Mouse (Mus musculus): ENCODE measurements around the gene Rab15. TPM values are rescaled to one million over a fixed set of nuclear protein-coding genes. Genes with fewer than 3 reads are reported as not detected.
A peak's percentile ranks its signal among the peaks of the same experiment; 100 is the strongest.
"Not testable (repeated sequence)": the region's sequence is repeated elsewhere in the genome, so short reads cannot be mapped to it uniquely, and the experiment has no call there.

The Rab15 gene
- total RNA-seq, 2 experiments from 2014 or later: 1.8 to 4.0 TPM

GRCm38 (mm10) chr12:76819816-76820215 is 2.9 kb downstream of the Rab15 start:
- DNase-seq: no peak

DNA sequence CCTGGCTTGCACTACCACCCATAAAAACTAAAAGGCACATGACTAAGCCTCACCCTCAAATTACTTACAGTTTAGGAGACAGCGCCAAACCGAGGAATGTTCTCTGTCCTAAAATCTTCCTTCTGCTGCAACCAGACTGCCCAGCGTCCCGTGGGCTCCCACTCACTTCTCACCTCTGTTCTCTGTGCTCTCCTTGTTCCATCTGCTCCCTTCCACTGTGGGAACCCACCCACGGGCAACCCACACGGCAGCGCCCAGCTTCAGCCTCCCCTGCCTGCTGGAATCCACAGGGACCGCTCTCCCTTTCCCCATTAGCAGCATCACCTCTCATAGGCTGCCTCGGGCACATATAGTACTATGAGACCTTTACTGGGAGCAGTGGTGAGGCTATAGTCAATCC is 3.8 kb downstream of the Rab15 start:
- DNase-seq: no peak

- no peak for DNase-seq
Observed at GRCm38 (mm10) chr12:76818120-76818519, 4.6 kb downstream of the Rab15 start.

GRCm38 (mm10) chr12:76817176-76817575 is 5.5 kb downstream of the Rab15 start:
- DNase-seq: no peak

DNA sequence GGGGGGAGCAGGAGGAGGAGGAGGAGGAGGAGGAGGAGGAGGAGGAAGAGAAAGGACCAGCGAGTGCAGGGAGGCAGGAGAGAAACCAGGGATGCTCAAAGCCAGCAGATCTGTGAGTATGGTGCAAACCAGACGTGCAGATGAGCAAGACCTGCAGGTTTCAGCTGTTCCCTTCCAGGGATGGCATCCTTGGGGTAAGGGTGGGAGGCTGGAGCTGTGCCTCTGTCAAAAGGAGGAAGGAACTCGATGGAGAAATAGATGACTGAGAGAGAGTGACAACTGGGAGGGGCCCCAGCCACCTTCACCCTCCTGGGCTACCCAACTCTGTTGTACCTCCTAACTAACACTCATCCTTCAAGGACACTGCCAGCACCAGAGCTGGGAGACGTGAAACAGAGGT is 6.0 kb downstream of the Rab15 start:
- DNase-seq: no peak

- no peak for DNase-seq
Observed at GRCm38 (mm10) chr12:76814120-76814519, 8.6 kb downstream of the Rab15 start.

DNA sequence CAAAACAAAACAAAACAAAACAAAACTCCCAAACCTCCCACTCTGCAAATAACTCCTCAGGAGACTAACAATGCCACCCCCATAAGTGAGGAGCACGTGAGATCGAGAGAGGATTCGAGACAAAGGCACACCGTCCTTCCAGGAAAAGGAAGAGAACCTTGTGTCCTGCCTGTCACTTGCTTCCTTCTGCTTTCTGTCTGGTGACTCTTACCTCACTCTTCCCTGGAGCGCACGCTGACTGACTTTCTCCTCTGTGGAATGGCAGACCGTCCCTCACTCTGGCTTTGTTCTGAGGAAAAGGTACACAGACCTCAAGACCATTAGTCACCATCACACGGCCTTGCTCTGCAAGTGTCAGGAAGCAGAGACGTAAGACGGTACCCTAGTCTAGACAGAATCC is 9.2 kb downstream of the Rab15 start:
- no peak for DNase-seq

GRCm38 (mm10) chr12:76811006-76811405 is 11.7 kb downstream of the Rab15 start:
- no peak for DNase-seq

GRCm38 (mm10) chr12:76810491-76810890 is 12.2 kb downstream of the Rab15 start:
- DNase-seq: no peak

- no peak for DNase-seq
Observed at GRCm38 (mm10) chr12:76807796-76808195, 14.9 kb downstream of the Rab15 start.

- peak; percentile 52 to 63 for DNase-seq
Observed at GRCm38 (mm10) chr12:76805056-76805811, 17.5 kb downstream of the Rab15 start.

DNA sequence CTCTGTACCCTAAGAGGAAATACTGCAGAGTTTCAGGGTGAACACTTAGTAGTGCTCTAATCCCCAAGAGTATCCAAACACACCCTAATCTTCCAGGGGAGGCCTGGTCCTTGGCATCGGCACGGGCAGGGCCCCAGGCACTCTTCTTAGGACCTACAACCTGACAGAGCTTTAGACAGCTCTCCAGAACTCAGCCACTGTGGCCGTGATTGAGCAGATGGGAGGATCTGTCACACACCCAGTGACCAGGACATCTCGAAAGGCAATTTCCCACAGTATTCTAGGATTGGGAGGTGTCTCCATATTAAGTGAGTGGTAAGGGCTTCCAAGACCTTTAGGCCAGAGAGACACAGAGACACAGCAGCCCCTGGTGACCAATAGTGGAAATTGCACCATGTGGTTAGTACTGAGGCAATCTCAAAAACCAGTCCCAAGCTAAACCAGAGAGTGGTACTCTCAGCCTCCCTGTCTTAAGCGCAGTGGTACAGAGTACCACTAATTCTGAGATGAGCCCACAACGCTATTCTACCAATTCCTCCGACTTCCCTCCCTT is 18.9 kb downstream of the Rab15 start:
- DNase-seq: peak; percentile 60 to 70

DNA sequence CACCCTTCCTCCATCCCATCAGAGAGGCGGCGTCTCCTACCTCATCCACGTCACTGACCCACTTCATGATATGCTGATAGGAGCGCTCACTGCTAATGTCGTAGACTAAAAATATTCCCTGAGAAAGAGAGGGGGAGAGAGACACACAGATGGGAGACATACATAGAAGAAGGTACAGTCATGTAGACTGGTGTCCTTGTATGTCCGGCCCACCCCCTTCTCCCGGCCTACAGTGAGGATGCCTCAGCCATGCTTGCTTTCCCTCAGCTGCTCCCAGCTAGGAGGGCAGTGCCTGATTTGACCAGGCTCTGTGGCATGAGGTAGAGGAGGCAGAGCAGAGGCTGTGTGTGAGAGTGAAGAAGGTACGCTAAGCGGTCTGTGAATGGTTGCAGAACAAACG is 19.7 kb downstream of the Rab15 start:
- no peak for DNase-seq

DNA sequence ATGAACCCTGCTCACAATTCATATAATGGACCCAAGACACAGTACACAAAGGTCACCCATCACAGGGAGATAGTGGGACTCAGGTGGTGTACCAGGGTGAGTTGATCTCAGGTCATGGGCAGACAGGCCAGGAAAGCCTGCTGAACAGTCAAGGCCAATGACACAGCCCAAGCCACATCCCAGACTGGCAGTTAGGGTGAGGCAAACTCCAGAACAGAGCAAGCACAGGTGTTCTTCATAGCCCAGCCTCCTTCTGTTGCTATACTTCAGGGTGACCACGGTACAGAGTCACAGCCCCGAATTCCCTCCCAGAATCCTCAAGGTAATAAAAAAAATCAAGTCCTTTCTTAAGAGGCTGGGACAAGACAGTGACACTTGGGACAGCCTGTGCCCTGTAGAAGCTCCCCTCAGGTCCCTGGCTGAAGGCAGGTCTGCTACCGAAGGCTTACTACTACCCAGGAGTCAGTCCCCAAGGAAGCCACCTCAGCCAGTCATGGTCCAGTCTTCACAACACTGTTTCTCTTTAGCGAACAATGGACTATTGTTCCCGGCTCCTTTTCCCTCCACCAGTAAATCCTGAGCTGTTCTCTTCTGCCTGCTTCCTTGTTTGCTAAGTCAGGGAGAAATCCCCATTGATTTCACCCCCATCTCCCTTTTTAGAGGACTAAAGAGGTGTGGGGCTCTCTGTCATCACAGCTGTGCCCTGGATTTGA is 24.5 kb downstream of the Rab15 start:
- DNase-seq: no peak

- DNase-seq: no peak
Observed at GRCm38 (mm10) chr12:76796938-76797539, 25.7 kb downstream of the Rab15 start.

- DNase-seq: no peak
Observed at GRCm38 (mm10) chr12:76795350-76795749, 27.4 kb downstream of the Rab15 start, which contains the start of gene Gpx2. Gpx2 (minus strand) TSS chr12:76795554.

DNA sequence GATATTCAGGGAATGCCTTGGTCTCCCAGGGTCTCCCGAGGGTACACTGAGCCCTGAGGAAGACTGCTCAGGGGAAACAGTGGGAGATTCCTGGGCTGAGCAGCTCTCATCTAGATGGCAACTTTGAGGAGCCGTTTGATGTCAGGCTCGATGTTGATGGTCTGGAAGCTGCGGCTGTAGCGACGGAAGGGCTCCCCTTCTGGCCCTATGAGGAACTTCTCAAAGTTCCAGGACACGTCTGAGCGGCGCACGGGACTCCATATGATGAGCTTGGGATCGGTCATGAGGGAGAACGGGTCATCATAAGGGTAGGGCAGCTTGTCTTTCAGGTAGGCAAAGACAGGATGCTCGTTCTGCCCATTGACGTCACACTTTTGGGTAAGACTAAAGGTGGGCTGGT is 30.2 kb downstream of the Rab15 start:
- not testable (repeated sequence) for DNase-seq

- DNase-seq: no peak
Observed at GRCm38 (mm10) chr12:76790446-76791084, 32.1 kb downstream of the Rab15 start.

DNA sequence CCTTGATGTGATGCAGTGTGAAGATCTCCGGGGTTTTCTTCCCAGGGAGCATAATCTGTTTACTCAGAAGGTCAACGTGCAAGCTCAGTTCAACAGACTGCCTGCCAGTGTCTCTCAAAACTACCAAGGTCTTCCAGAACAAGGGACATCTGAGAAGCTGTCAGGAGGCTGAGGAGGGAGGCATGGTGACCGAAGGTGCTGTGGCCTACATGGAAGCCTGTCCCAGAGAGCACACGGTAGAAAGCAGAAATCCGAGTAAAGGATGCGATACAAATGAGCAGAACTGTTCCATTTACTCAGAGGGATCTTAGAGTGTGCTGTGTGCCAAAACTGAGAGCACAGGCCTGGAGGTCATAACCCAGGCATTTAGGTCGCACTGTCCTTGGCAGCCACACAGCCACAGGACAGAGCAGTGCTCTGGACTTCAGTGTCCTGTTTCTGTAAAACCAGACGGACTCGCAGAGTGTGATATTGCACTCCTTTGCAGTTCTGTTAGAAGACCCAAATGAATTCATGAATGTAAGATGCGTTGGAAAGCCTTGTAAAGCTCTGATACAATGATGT is 38.6 kb downstream of the Rab15 start:
- DNase-seq: peak; percentile 42 to 51

GRCm38 (mm10) chr12:76780639-76781468 is 41.9 kb downstream of the Rab15 start:
- DNase-seq: no peak

DNA sequence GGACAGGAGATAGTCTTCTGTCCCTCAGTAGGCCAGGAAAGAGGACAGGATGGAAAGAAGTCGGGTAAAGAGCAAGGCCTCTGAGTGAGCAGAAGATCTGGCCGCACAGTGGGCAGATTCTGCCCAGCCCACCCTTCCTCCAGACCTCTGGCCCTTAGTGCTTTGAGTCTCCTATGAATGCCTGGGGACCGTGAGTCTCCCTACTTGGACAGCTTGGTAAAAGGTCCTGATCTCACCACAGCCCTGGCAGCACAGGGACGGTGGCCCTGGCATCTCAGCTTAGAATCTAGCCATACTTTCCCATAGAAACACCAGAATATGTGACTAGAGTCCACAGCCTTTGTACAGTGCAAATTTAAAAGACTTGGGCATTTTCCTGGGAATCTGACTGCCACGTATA is 42.8 kb downstream of the Rab15 start:
- DNase-seq: no peak
